Mouse (Mus musculus) intestine, embryonic 14.5 days (tissue): Measurements from ENCODE around the gene Mpzl1. TPM values are rescaled to one million over a fixed set of nuclear protein-coding genes. Genes with fewer than 3 reads are reported as not detected.

ENCODE experiments used
- ATAC-seq: fragments of 200-750 bp; cut with Nextera tagmentation; replicated peaks from 2 replicates; pipeline ENCODE4 v1.8.0; 2017; ENCODE audit warnings: low read depth, moderate number of reproducible peaks, moderate TSS enrichment, moderate library complexity; ENCODE audit not compliant: low FRiP score, low TSS enrichment
- DNase-seq: peaks from one replicate; pipeline ENCODE4 v3.0.0-alpha.2; 2018; ENCODE audit warnings: low spot score
- H3K27ac ChIP-seq: fragments of 300-500 bp; sonication (generic); 2 replicates; pipeline ENCODE4 v1.5.1; 2014; ENCODE audit warnings: low read depth, mild to moderate bottlenecking, control low read depth
- H3K27me3 ChIP-seq: fragments of 300-500 bp; sonication (generic); replicated peaks from 2 replicates; pipeline ENCODE4 v1.6.1; 2014; ENCODE audit warnings: low read length, control low read depth; ENCODE audit not compliant: control insufficient read depth, insufficient read depth
- H3K36me3 ChIP-seq: fragments of 300-500 bp; sonication (generic); 2 replicates; pipeline ENCODE4 v1.6.1; 2014; ENCODE audit warnings: low read length, control low read depth; ENCODE audit not compliant: control insufficient read depth, insufficient read depth
- H3K4me1 ChIP-seq: fragments of 300-500 bp; sonication (generic); replicated peaks from 2 replicates; pipeline ENCODE4 v1.6.1; 2014; ENCODE audit warnings: low read length, control low read depth, mixed read lengths; ENCODE audit not compliant: control insufficient read depth, insufficient read depth
- H3K4me2 ChIP-seq: fragments of 300-500 bp; sonication (generic); 2 replicates; pipeline ENCODE4 v1.6.1; 2014; ENCODE audit warnings: low read length
- H3K4me3 ChIP-seq: fragments of 300-500 bp; sonication (generic); 2 replicates; pipeline ENCODE4 v1.5.1; 2014; ENCODE audit warnings: low read depth, low read length, control low read depth, mixed read lengths
- H3K9ac ChIP-seq: fragments of 300-500 bp; sonication (generic); 2 replicates; pipeline ENCODE4 v1.6.1; 2014; ENCODE audit warnings: mild to moderate bottlenecking, low read length
- H3K9me3 ChIP-seq: fragments of 300-500 bp; sonication (generic); 2 replicates; pipeline ENCODE4 v1.6.1; 2016; ENCODE audit warnings: low read length, control low read depth; ENCODE audit not compliant: control insufficient read depth
- WGBS: fragments of 180-500 bp; shearing (Covaris S2); extraction: QIAGEN DNeasy Blood & Tissue Kit; methylation state at CpG from one replicate; pipeline ENCODE4 v1.1.7; 2014; 5-methylcytosine and 5-hydroxymethylcytosine counted together
- polyA plus RNA-seq: library from polyadenylated mRNA; unstranded; fragments of >200 nt; fragmentation: Nextera tagmentation; extraction: Ambion mirVana; gene quantifications from 2 replicates; pipeline ENCODE4 v1.2.1, GENCODE M21; 2014

Mpzl1 gene
- polyA plus RNA-seq, 1 experiment from 2014 or later, result 172 TPM

GRCm38 (mm10) chr1:165661725-165662124 is 27.4 kb upstream of the Mpzl1 start:
- 85% methylated on average over 6 of the region's 6 CpGs for WGBS
- Histone ChIP-seq H3K27me3 (no peaks in the 10 kb centered on the region), H3K4me2 (no peak overlapping the region), H3K4me3 (no peak overlapping the region), H3K27ac (no peak overlapping the region), H3K9me3 (no peaks in the 10 kb centered on the region), H3K36me3 (peaks cover 34% of the 10 kb centered on the region), H3K4me1 (no peaks in the 10 kb centered on the region), H3K9ac (no peak overlapping the region)
- ATAC-seq (no peak), DNase-seq (no peak)

GRCm38 (mm10) chr1:165661191-165661590 is 26.9 kb upstream of the Mpzl1 start:
- H3K9ac ChIP-seq, result no peak overlapping the region
- 64% methylated on average over 3 of the region's 3 CpGs for WGBS
- no peak overlapping the region for H3K4me2 ChIP-seq
- ATAC-seq, result no peak
- no peaks in the 10 kb centered on the region for H3K9me3 ChIP-seq
- no peaks in the 10 kb centered on the region for H3K27me3 ChIP-seq
- no peaks in the 10 kb centered on the region for H3K4me1 ChIP-seq
- no peak overlapping the region for H3K4me3 ChIP-seq
- H3K27ac ChIP-seq, result no peak overlapping the region
- peaks cover 39% of the 10 kb centered on the region for H3K36me3 ChIP-seq
- no peak for DNase-seq

- DNase-seq, result peak; percentile 78
- no peak; the same call in 1 of the 2 replicates for ATAC-seq
Measured at GRCm38 (mm10) chr1:165660774-165661173, 26.4 kb upstream of the Mpzl1 start.

GRCm38 (mm10) chr1:165658602-165659001 is 24.3 kb upstream of the Mpzl1 start:
- H3K4me2 ChIP-seq, result no peak overlapping the region
- WGBS, result 44% methylated on average over 5 of the region's 5 CpGs
- no peaks in the 10 kb centered on the region for H3K9me3 ChIP-seq
- peaks cover 8% of the 10 kb centered on the region; the same call in 1 of the 2 replicates for H3K4me1 ChIP-seq
- ATAC-seq, result no peak
- no peak overlapping the region for H3K9ac ChIP-seq
- H3K4me3 ChIP-seq, result no peak overlapping the region
- no peaks in the 10 kb centered on the region for H3K27me3 ChIP-seq
- H3K27ac ChIP-seq, result no peak overlapping the region
- DNase-seq, result peak; percentile 79
- H3K36me3 ChIP-seq, result peaks cover 41% of the 10 kb centered on the region

More at GRCm38 (mm10) chr1:165660774-165661173, 26.4 kb upstream of the Mpzl1 start:
- Histone ChIP-seq H3K27ac (no peak overlapping the region), H3K4me2 (no peak overlapping the region), H3K27me3 (no peaks in the 10 kb centered on the region), H3K9ac (no peak overlapping the region), H3K4me1 (peaks cover under 1% of the 10 kb centered on the region; the same call in 1 of the 2 replicates), H3K36me3 (peaks cover 37% of the 10 kb centered on the region), H3K4me3 (no peak overlapping the region), H3K9me3 (no peaks in the 10 kb centered on the region)
- 24% methylated on average over 4 of the region's 4 CpGs for WGBS

GRCm38 (mm10) chr1:165655482-165655881 is 21.1 kb upstream of the Mpzl1 start:
- no peak for DNase-seq
- WGBS, result 45% methylated on average over 14 of the region's 14 CpGs

DNA sequence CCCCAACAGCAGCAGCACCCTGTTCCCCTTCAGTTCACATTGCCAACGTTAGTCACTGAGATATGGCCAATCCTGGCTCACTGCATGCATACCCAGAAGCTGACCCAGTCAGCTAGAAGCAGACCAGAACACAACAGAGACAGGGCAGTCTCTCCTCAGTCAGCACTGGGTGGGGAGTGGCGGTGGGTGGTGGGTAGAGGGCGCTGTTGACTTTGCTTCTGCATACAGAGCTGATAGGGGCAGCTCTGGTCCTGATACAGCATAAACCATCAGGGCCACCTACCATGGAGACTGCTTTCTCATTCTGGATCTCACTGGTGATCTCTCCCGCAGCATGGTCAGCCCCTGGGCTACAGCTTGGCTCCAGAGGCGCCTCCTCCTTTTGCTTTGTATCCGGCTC is 20.7 kb upstream of the Mpzl1 start:
- no peak; the same call in 1 of the 2 replicates for ATAC-seq
- no peak for DNase-seq
- H3K9me3 ChIP-seq, result no peaks in the 10 kb centered on the region
- H3K27me3 ChIP-seq, result no peaks in the 10 kb centered on the region
- H3K27ac ChIP-seq, result no peak overlapping the region
- H3K4me3 ChIP-seq, result no peak overlapping the region
- H3K9ac ChIP-seq, result no peak overlapping the region
- no peak overlapping the region for H3K4me2 ChIP-seq
- WGBS, result 69% methylated on average over 6 of the region's 6 CpGs
- peaks cover 21% of the 10 kb centered on the region for H3K4me1 ChIP-seq
- peaks cover 49% of the 10 kb centered on the region for H3K36me3 ChIP-seq

More at GRCm38 (mm10) chr1:165655482-165655881, 21.1 kb upstream of the Mpzl1 start:
- H3K27ac ChIP-seq, result no peak overlapping the region
- H3K36me3 ChIP-seq, result peaks cover 47% of the 10 kb centered on the region
- no peaks in the 10 kb centered on the region for H3K27me3 ChIP-seq
- H3K4me2 ChIP-seq, result no peak overlapping the region
- H3K9me3 ChIP-seq, result no peaks in the 10 kb centered on the region
- no peak overlapping the region for H3K9ac ChIP-seq
- ATAC-seq, result no peak
- no peak overlapping the region for H3K4me3 ChIP-seq
- peaks cover 21% of the 10 kb centered on the region for H3K4me1 ChIP-seq

GRCm38 (mm10) chr1:165653126-165653885 is 19.0 kb upstream of the Mpzl1 start:
- no peak for DNase-seq
- ATAC-seq, result no peak; the same call in 1 of the 2 replicates
- Histone ChIP-seq H3K4me2 (no peak overlapping the region), H3K4me1 (peaks cover 21% of the 10 kb centered on the region), H3K27ac (no peak overlapping the region), H3K27me3 (no peaks in the 10 kb centered on the region), H3K36me3 (peaks cover 56% of the 10 kb centered on the region), H3K4me3 (no peak overlapping the region), H3K9ac (no peak overlapping the region), H3K9me3 (no peaks in the 10 kb centered on the region)
- 79% methylated on average over 14 of the region's 14 CpGs for WGBS

GRCm38 (mm10) chr1:165652507-165652906 is 18.2 kb upstream of the Mpzl1 start:
- DNase-seq (no peak), ATAC-seq (no peak)
- peaks cover 21% of the 10 kb centered on the region for H3K4me1 ChIP-seq
- no peak overlapping the region for H3K27ac ChIP-seq
- no peak overlapping the region for H3K9ac ChIP-seq
- H3K36me3 ChIP-seq, result peaks cover 49% of the 10 kb centered on the region
- H3K4me3 ChIP-seq, result no peak overlapping the region
- H3K27me3 ChIP-seq, result no peaks in the 10 kb centered on the region
- WGBS, result 80% methylated on average over 2 of the region's 2 CpGs
- no peaks in the 10 kb centered on the region for H3K9me3 ChIP-seq
- no peak overlapping the region for H3K4me2 ChIP-seq

DNA sequence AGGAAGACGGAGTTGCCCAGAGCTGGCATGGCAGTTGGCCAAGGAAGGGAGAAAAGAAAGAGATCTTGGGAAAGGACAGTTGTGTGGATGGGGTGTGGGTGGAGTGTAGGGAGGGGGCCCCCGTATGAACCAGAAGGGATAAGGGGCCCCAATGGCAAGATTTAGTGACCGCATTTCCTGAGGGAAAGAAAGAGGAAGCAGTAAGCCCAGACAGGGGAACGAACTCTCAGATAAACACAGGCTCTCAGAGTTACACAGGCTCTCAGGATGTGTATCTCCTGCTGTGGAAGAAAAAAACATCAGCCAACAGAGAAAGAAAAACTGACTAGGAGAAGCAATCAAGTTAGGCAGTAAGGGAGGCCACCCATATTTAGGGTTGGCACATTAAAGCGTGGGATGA is 16.8 kb upstream of the Mpzl1 start:
- no peak overlapping the region for H3K4me3 ChIP-seq
- ATAC-seq, result no peak
- H3K9ac ChIP-seq, result no peak overlapping the region
- H3K36me3 ChIP-seq, result peaks cover 39% of the 10 kb centered on the region
- no peak overlapping the region for H3K4me2 ChIP-seq
- 49% methylated on average over 5 of the region's 5 CpGs for WGBS
- H3K27me3 ChIP-seq, result no peaks in the 10 kb centered on the region
- H3K9me3 ChIP-seq, result no peaks in the 10 kb centered on the region
- no peak for DNase-seq
- H3K4me1 ChIP-seq, result peaks cover 21% of the 10 kb centered on the region
- H3K27ac ChIP-seq, result no peak overlapping the region; the same call in 1 of the 2 replicates
